Mouse (Mus musculus) heart, postnatal 14 days (tissue): ENCODE data around the gene Gpkow. TPM values are rescaled to one million over a fixed set of nuclear protein-coding genes. Genes with fewer than 3 reads are reported as not detected.
"Not testable (repeated sequence)": the region's sequence is repeated elsewhere in the genome, so short reads cannot be mapped to it uniquely, and the experiment has no call there.

Source experiments
- DNase-seq, 2 experiments: peaks; one replicate each; pipeline ENCODE4 v3.0.0; 2021 to 2022
- intact Hi-C: fragments of 180-260 bp; cut with DNase I; formaldehyde crosslinking; loops from one replicate; pipeline ENCODE4 v1.15.1; 2025
- total RNA-seq, 2 experiments: library from RNA; stranded (reverse); gene quantifications; 2 replicates each; pipeline ENCODE4 v1.2.3; 2021

Gene Gpkow
- total RNA-seq, 2 experiments from 2014 or later, result 21.4 to 21.5 TPM

GRCm38 (mm10) chrX:7680057-7680412, 16.9 kb upstream of the Gpkow start:
- no peak for DNase-seq
- intact Hi-C loops, result no loop called here

GRCm38 (mm10) chrX:7680864-7681263, 16.1 kb upstream of the Gpkow start, which contains the start of gene Magix:
Gene Magix (minus strand): TSS chrX:7681251.
- intact Hi-C loops, result no loop called here
- DNase-seq, result peak; percentile 54 to 57

- DNase-seq, result no peak
- intact Hi-C loops, result no loop called here
These were observed 8.6 kb upstream of the Gpkow start for GRCm38 (mm10) chrX:7688321-7688720.

GRCm38 (mm10) chrX:7690486-7690885, 6.4 kb upstream of the Gpkow start:
- intact Hi-C loops, result loop anchor here (5.0 to 10.0 kb wide), 2 partner anchors 218 to 366 kb away; no protein-coding TSS in a partner anchor
- no peak for DNase-seq

- intact Hi-C loops, result loop anchor here (2.0 to 10.0 kb wide), 3 partner anchors 221 to 368 kb away; no protein-coding TSS in a partner anchor
- DNase-seq, result peak; percentile 24 to 39
These were observed 4.1 kb upstream of the Gpkow start for GRCm38 (mm10) chrX:7692862-7693261.

- intact Hi-C loops, result loop anchor here (10.0 kb wide), 1 partner anchor 372 kb away; no protein-coding TSS in a partner anchor
- DNase-seq, result no peak
These were observed 411 bp upstream of the Gpkow start for GRCm38 (mm10) chrX:7696520-7696919.

- intact Hi-C loops, DNase-seq: not testable (repeated sequence)
These were observed 16.8 kb downstream of the Gpkow start for GRCm38 (mm10) chrX:7713764-7714134.

- intact Hi-C loops, result not testable (repeated sequence)
- DNase-seq, result peak; percentile 88 to 90
These were observed 17.4 kb downstream of the Gpkow start, which contains the start of gene Wdr45 for GRCm38 (mm10) chrX:7714135-7714899. Gene Wdr45 (plus strand): TSS chrX:7714333.

- intact Hi-C loops, DNase-seq: not testable (repeated sequence)
These were observed 19.1 kb downstream of the Gpkow start for GRCm38 (mm10) chrX:7716058-7716457.

GRCm38 (mm10) chrX:7721514-7722281, 24.8 kb downstream of the Gpkow start, which contains the start of gene Gm45208:
Gene Gm45208 (plus strand): TSS chrX:7722245.
- DNase-seq, result peak; percentile 61 to 71
- intact Hi-C loops, result no loop called here

- DNase-seq, result no peak
- intact Hi-C loops, result no loop called here
These were observed 25.3 kb downstream of the Gpkow start for GRCm38 (mm10) chrX:7722282-7722611.

GRCm38 (mm10) chrX:7722691-7723090, 25.8 kb downstream of the Gpkow start:
- intact Hi-C loops, result no loop called here
- no peak for DNase-seq

GRCm38 (mm10) chrX:7724135-7724534, 27.2 kb downstream of the Gpkow start:
- DNase-seq, result no peak
- intact Hi-C loops, result no loop called here

GRCm38 (mm10) chrX:7725841-7726240, 28.9 kb downstream of the Gpkow start:
- intact Hi-C loops, result no loop called here
- DNase-seq, result no peak

- DNase-seq, result no peak
- intact Hi-C loops, result no loop called here
These were observed 30.2 kb downstream of the Gpkow start for GRCm38 (mm10) chrX:7727176-7727575.

- peak; percentile 69 to 71 for DNase-seq
- intact Hi-C loops, result no loop called here
These were observed 31.4 kb downstream of the Gpkow start, which contains the start of gene Praf2 for GRCm38 (mm10) chrX:7728215-7728921. Gene Praf2 (plus strand): TSS chrX:7728439.

- no peak for DNase-seq
- intact Hi-C loops, result no loop called here
These were observed 32.0 kb downstream of the Gpkow start for GRCm38 (mm10) chrX:7728922-7729265.

GRCm38 (mm10) chrX:7733571-7734156, 36.7 kb downstream of the Gpkow start:
- intact Hi-C loops, result loop anchor here (5.0 kb wide), 1 partner anchor 44 kb away; no protein-coding TSS in a partner anchor
- DNase-seq, result peak; percentile 74 to 81

GRCm38 (mm10) chrX:7739336-7740081, 42.6 kb downstream of the Gpkow start:
- no peak for DNase-seq
- intact Hi-C loops, result no loop called here
